Mouse (Mus musculus) MEL-GATA-1-ER (cell line): ENCODE results near the gene Tmem130.

Source experiments
- DNase-seq: peaks from one replicate; pipeline ENCODE4 v3.0.0-alpha.2; 2012; ENCODE audit warnings: low read depth; ENCODE audit errors: extremely low read depth

The Tmem130 gene

GRCm38 (mm10) chr5:144733953-144734352 is 27.7 kb downstream of the Tmem130 start:
- peak; percentile 41 for DNase-seq

- no peak for DNase-seq
Observed at GRCm38 (mm10) chr5:144729216-144729615, 32.4 kb downstream of the Tmem130 start.

DNA sequence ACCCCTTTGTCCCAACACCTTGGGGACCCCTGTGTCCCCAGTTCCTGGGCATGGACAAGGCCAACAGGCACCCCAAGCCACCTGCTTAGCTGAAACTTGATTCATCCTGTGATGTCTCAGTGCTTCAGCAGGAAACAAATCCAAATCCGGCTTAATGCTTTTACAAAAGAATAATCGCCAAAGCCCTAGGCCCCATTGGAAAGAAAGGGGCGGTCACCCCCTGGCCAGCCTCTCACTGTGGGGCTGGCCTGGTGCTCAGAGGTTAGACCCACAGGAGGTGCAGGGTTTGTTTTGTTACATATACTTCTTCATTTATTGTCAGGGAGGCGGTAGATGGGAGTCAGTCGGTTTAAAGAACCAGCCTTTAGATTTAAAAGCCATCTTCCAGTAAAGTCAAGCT is 33.4 kb downstream of the Tmem130 start:
- no peak for DNase-seq

GRCm38 (mm10) chr5:144727119-144727518 is 34.5 kb downstream of the Tmem130 start:
- DNase-seq: no peak

GRCm38 (mm10) chr5:144725554-144725953 is 36.1 kb downstream of the Tmem130 start:
- DNase-seq: no peak

GRCm38 (mm10) chr5:144724926-144725325 is 36.7 kb downstream of the Tmem130 start:
- DNase-seq: no peak

DNA sequence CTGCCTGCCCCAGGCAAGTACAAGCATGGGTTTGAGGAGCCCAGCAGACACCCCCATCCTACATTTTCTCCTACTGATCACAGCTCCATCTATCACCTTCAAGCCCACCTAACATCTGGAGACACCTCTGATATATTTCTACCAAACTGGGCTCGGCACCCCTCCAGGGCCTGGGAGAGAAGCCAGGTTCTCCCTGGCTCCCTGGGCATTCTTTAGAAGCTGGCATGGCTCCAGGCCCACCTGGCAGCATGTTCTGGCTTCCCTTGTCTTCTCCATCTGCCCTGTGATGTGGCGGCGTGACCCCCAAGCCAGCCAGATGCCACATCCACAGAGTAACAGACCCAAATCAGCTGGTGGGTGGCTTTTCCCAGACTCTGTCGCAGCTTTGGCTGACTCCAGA is 41.3 kb downstream of the Tmem130 start:
- no peak for DNase-seq

DNA sequence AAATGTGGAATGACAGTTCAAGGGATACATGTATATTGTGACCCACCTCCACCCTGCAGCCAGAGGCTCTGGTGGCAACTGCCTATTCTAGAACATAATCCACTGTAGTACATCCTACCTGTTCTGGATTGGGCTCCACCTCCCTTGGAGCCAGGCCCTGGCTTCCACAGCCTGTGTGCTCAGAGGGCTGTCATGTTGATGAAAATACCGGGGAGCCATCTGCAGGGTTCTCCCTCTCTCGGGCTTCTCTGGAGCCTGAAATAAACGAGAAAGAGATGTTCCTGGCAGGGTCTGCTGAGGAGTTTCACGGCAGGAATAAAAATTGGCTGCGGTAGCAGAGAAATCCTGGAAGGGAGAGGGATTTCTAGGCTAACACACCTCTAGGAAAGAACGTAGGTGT is 41.8 kb downstream of the Tmem130 start:
- DNase-seq: no peak

DNA sequence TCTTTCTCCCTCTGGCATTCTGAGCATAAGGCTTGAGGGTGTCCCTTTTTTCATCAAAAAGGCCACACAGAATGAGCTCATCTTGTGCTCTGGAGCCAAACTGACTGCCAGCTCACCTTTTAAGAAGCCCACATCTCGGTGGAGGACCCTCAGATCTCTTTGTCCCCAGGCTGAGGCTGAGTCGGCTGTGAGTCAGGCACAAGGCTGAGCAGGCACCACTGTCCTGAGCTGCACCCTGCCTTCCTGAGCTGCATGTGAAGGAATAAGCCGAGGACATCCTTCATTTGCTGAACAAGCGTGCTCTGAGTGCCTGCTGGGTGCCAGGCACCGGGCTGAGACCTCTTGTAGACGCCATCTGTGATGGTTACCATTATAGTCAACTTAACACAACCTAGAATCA is 44.4 kb downstream of the Tmem130 start:
- no peak for DNase-seq

DNA sequence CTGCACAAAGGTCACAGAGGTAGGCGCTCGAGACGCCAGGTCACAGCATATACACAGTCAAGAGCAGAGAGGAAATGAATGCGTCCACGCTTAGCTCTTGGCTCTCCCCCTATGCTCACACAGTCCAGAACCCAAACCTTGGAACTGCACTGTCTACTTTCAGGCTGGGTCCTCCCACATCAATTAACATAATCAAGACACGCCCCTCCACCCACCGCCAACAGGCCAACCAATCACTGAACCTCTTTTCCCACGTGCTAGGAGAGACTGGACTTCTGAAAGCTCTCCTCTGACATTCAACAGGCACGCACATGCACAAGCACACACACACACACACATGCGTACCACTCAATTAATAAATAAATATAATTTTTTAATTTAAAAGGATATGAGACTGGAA is 48.2 kb downstream of the Tmem130 start:
- DNase-seq: no peak

- DNase-seq: no peak
Observed at GRCm38 (mm10) chr5:144707603-144708002, 54.0 kb downstream of the Tmem130 start.

DNA sequence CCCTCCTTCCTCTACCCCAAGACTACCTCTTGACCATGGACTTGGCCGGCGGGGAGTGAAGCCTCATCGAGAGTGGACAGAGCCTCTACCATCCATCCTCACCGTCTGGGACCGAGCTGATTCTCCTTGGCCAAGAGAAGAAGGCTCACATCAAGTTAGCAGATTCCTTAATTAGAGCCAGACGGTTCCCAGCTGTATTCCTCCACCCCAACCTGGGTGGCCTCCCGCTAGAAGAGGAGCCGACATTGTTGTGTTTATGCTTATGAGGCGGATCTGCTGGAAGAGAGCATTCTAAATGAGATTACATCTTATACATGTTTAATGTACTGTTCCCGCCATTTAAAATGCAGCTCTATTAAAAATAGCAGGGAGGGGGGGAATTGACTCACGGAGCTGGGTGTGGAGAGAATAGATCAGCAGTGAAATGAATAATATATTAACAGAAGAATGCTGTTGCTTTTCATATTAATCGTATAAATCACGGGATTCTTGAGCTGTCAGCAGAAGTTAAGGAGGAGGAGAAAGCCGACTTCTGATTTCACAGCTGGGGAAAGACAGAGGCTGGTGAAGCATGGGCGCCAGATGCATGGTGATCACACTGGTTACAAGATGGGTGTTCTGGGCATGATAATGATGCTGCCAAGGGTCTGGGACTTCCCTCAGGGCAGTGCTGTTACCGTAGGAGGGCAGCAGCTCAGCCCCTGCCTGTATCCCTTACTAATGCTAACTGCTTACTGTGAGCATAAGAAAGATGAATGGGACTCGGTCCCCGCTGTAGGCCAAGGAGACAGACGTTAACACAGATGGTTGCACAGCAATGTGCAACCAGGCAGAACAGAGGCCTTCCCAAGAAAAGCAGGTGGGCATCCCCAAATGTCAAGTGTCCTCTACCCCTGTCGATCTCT is 57.9 kb downstream of the Tmem130 start:
- DNase-seq: no peak

DNA sequence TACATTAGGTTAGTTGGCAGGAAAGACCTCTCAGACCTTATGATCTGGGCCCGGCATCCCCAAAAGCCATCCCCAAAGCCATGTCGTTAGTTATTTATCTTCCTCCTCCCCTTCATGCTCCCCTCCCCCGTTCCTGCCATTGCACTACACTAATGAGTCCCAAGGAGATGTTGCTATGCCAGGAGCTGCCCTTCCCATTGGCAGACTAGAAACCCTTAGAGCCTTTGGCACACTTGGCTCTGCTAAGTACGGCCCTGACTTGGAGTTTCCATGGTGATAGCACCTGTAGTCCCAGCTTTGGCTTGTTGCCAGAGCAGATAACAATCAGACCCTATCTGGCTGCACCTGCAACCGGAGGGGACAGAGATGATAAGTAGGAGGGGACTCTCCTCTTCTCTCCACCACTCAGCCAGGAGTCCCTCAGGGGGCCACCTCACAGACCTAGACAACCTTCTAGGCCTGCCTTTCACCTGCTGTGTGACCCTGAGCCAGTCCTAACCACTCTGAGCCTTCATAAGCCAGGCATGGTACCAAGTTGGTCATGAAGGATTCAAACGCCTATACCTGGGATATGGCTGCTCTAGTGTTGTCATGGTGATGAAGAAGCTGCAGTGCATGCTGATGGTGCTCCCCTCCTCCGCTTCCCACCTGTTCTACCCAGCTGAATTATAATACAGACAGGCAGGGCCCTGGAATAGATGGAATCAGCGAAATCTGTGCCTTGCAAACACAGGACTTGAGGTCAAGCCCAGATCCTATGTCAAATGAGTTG is 66.1 kb downstream of the Tmem130 start:
- DNase-seq: no peak

DNA sequence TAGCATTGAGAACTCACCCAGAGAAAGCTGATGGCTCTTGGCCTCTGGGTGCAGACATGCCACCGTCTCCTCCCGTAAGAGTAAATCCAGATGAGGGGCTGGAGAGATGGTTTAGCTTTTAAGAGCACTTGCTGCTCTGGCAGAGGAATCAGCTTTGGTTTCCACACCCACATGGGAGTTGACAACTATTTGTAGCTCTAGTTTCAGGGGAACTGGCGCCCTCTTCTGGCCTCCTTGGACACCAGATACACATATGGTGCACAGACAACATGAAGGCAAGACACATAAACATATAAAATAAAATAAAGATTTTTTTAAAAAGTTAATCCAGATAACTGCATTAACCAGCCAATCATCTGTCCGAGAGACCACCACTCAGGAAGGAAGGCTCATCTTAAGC is 67.5 kb downstream of the Tmem130 start:
- no peak for DNase-seq

GRCm38 (mm10) chr5:144691421-144691820 is 70.2 kb downstream of the Tmem130 start:
- DNase-seq: no peak

DNA sequence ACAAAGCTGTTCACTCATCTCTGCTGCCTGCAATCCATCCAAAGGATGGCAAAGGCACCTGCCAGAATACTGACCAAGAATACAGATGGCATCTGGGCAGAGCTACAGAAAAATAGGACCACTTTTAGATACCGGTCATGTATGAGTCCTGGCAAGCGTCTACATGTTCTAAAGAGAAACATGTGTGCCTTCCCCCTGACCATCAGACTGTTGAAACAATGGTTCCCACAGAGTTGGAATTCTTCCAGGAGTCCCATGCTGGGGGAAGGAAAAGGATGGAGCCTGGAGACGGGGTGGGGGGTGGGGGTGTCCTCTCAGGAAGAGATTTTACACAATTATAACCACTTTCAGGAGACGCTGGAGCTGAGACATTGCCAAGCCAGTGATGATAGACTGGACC is 73.2 kb downstream of the Tmem130 start:
- DNase-seq: no peak
